Mouse (Mus musculus) C2C12 (cell line): ENCODE results near the gene Lemd1.

Source experiments
- CEBPB ChIP-seq: IDR thresholded peaks from one replicate; pipeline ENCODE4 v1.6.1; 2011; ENCODE audit warnings: low read depth, mild to moderate bottlenecking, control low read depth, moderate library complexity
- CTCF ChIP-seq: IDR thresholded peaks from one replicate; pipeline ENCODE4 v1.5.1; 2011; ENCODE audit not compliant: control insufficient read depth, insufficient read depth, insufficient read length
- FOSL1 ChIP-seq: IDR thresholded peaks from one replicate; pipeline ENCODE4 v1.8.0; 2011; ENCODE audit warnings: mild to moderate bottlenecking, low read length; ENCODE audit not compliant: poor library complexity, insufficient read depth, severe bottlenecking
- MAX ChIP-seq: IDR thresholded peaks from one replicate; pipeline ENCODE4 v1.6.1; 2011; ENCODE audit warnings: mild to moderate bottlenecking, control low read depth
- MYOD1 ChIP-seq: IDR thresholded peaks from one replicate; pipeline ENCODE4 v1.6.1; 2011; ENCODE audit warnings: low read depth; ENCODE audit not compliant: control insufficient read depth, insufficient read length
- MYOG ChIP-seq: IDR thresholded peaks from one replicate; pipeline ENCODE4 v1.6.1; 2011; ENCODE audit not compliant: control insufficient read depth, insufficient read length; ENCODE audit errors: extremely low read depth
- USF1 ChIP-seq: IDR thresholded peaks from one replicate; pipeline ENCODE4 v1.6.1; 2011; ENCODE audit warnings: low read depth, mild to moderate bottlenecking, control low read depth, moderate library complexity

DNA sequence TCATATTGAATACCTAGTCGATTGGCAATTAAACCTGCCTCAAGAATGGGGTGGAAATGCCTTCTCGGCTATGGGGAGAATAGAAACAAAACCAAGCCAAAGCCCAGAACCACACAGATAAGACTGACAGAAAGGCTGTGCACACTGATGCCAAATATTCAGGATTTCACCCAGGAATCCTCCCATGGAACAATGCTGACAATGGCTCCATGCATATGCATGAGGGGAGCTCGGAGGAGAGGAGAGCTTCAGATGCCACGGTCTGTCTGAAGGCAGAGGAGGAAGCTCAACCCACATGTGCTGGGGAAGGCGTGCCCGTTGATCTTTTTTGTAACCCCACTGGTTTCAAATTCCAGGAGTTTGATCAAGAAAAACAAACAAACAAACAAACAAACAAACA, 30.9 kb downstream of the Lemd1 start:
- TF ChIP-seq MYOG (no peak), CTCF (no peak), CEBPB (no peak), MYOD1 (no peak), USF1 (no peak), MAX (no peak), FOSL1 (no peak)
